Mouse (Mus musculus) embryonic fibroblast, embryonic 13.5 days (primary cell): ENCODE measurements around the gene Arhgap18.

Source experiments
- CTCF ChIP-seq: IDR thresholded peaks from 2 replicates; pipeline ENCODE4 v1.5.1; 2011; ENCODE audit warnings: mild to moderate bottlenecking, control low read depth, low read length, moderate library complexity, borderline replicate concordance; ENCODE audit not compliant: insufficient read depth
- POLR2A ChIP-seq: IDR thresholded peaks from 2 replicates; pipeline ENCODE4 v1.6.1; 2011; ENCODE audit warnings: low read depth, mild to moderate bottlenecking, control low read depth, low read length, moderate library complexity

GRCm38 (mm10) chr10:26791810-26792209 is 38.6 kb downstream of the Arhgap18 start:
- TF ChIP-seq CTCF (no peak), POLR2A (no peak)
